Comparison of ENCODE assay signal across 19 mouse cellular contexts in the genomic region with DNA sequence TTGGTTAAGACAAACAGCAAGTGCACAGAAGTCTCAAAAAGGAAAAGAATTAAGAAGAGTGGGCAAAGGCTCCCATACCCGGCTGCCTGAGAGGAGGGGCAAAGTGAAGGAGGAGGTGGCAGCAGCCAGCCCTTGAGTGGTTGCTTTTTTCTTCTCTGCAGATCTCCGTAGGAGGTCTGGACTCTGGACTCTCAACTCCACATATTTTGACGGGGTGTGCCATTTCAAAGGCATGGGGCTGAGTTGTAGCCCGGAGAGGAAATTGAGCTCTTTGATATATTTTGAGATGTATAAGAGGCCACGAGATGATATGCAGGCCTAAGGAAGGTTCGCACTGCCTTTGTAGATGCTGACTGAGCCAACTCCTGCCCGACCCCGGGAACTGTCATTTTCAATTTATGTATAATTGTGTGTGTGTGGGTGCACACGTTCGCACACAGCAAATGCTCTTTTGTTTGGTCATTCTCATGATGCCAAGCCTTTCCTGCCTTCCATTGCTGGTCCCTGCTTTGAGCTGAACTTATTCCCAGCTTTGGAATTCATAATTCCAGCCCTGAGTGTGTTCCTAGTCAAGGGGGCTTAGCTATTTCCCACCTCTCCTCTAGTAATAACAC. TPM values are rescaled to one million over a fixed set of nuclear protein-coding genes. Genes with fewer than 3 reads are reported as not detected.
DNase-seq lines count a peak whose midpoint lies in the region; ATAC-seq lines count a peak whose summit lies in the region.
"Had no signal": no experiment of that assay in that cellular context is flagged by ENCODE, and none has a peak within 500 bp of the region (broad histone marks: within the 10 kb centered on the region; RNA-seq: fewer than 3 reads in every experiment).

No protein-coding gene starts in this region.

- H3K4me1 ChIP-seq in lung, embryonic 15.5 days = peaks cover 18% of the 10 kb centered on the region
- 0 out of 2 replicates have a peak, but pooled peaks cover 3% of the 10 kb centered on the region for H3K4me1 ChIP-seq in stomach, embryonic 14.5 days (ENCODE audit: control insufficient read depth, insufficient read depth, low read length)
- H3K4me1 ChIP-seq: limb, embryonic 10.5 days; neural tube, embryonic 12.5 days had no signal

- H3K27ac ChIP-seq in lung, embryonic 15.5 days = peak overlapping the region; percentile 35
- H3K27ac ChIP-seq in stomach, embryonic 14.5 days (ENCODE audit: low read length) = peak overlapping the region; percentile 58; the same call in 1 of the 2 replicates
- H3K27ac ChIP-seq: embryonic facial prominence, embryonic 15.5 days; gastrocnemius, adult 2 months; hindbrain, embryonic 12.5 days; layer of hippocampus, adult 2 months; limb, embryonic 10.5 days; liver, embryonic 14.5 days; neural tube, embryonic 12.5 days had no signal

- H3K36me3 ChIP-seq in lung, embryonic 15.5 days = no peaks in the 10 kb centered on the region
- H3K36me3 ChIP-seq in stomach, embryonic 14.5 days (ENCODE audit: control insufficient read depth, insufficient read depth, low read length) = no peaks in the 10 kb centered on the region
- H3K36me3 ChIP-seq: embryonic facial prominence, embryonic 15.5 days; heart, embryonic 12.5 days; hindbrain, embryonic 12.5 days; limb, embryonic 10.5 days; neural tube, embryonic 12.5 days had no signal

- H3K27me3 ChIP-seq in lung, embryonic 15.5 days = no peaks in the 10 kb centered on the region
- no peaks in the 10 kb centered on the region for H3K27me3 ChIP-seq in stomach, embryonic 14.5 days (ENCODE audit: control insufficient read depth, insufficient read depth, low read length)
- H3K27me3 ChIP-seq: embryonic facial prominence, embryonic 15.5 days; hindbrain, embryonic 12.5 days; neural tube, embryonic 12.5 days had no signal

- peak; percentile 55; the same call in 1 of the 2 replicates for ATAC-seq in lung, embryonic 15.5 days (ENCODE audit: borderline replicate concordance, extremely low read depth, low FRiP score, low TSS enrichment)
- ATAC-seq in stomach, embryonic 14.5 days (ENCODE audit: insufficient number of reproducible peaks, insufficient read depth, low FRiP score, low read depth) = peak; percentile 82
- ATAC-seq: forebrain, embryonic 14.5 days had no signal

- no peak overlapping the region for H3K4me2 ChIP-seq in lung, embryonic 15.5 days
- H3K4me2 ChIP-seq in stomach, embryonic 14.5 days (replicated peaks; ENCODE audit: low read depth, low read length) = no peak overlapping the region
- H3K4me2 ChIP-seq: embryonic facial prominence, embryonic 15.5 days; heart, embryonic 12.5 days; hindbrain, embryonic 12.5 days; neural tube, embryonic 12.5 days had no signal

- 38% methylated on average over 10 of the region's 10 CpGs for WGBS in lung, embryonic 15.5 days
- 42% methylated on average over 10 of the region's 10 CpGs for WGBS in stomach, embryonic 14.5 days

- DNase-seq in lung, postnatal 25 days (ENCODE audit: low spot score) = no peak
- DNase-seq in ZHBTc4 (ENCODE audit: low read depth, low spot score) = peak; percentile 80
- peak; percentile 10 to 29 for DNase-seq in kidney, adult 8-10 months
- no peak for DNase-seq in layer of hippocampus, postnatal 14 days (ENCODE audit: low spot score in 2 of 2)
- DNase-seq in urinary bladder, adult 2 months (ENCODE audit: low spot score) = no peak
- DNase-seq: adrenal gland, postnatal 14 days; gastrocnemius, adult 2 months; right cerebral cortex, adult 18-20 months; thymus, postnatal 4 days had no signal

- no peak overlapping the region for H3K4me3 ChIP-seq in lung, embryonic 15.5 days
- H3K4me3 ChIP-seq in stomach, embryonic 14.5 days (ENCODE audit: low read depth, low read length) = no peak overlapping the region
- H3K4me3 ChIP-seq: embryonic facial prominence, embryonic 15.5 days; gastrocnemius, adult 2 months; heart, embryonic 12.5 days; hindbrain, embryonic 12.5 days; layer of hippocampus, adult 2 months; limb, embryonic 10.5 days; neural tube, embryonic 12.5 days had no signal

- no peak overlapping the region for H3K9ac ChIP-seq in lung, embryonic 15.5 days
- H3K9ac ChIP-seq in stomach, embryonic 14.5 days (replicated peaks; ENCODE audit: low read depth, low read length) = no peak overlapping the region
- H3K9ac ChIP-seq: embryonic facial prominence, embryonic 15.5 days; heart, embryonic 12.5 days; hindbrain, embryonic 12.5 days; liver, embryonic 14.5 days; neural tube, embryonic 12.5 days had no signal

- H3K9me3 ChIP-seq in lung, embryonic 15.5 days = no peaks in the 10 kb centered on the region
- H3K9me3 ChIP-seq in stomach, embryonic 14.5 days (ENCODE audit: control insufficient read depth, low read depth, low read length) = no peaks in the 10 kb centered on the region
- H3K9me3 ChIP-seq: embryonic facial prominence, embryonic 15.5 days; heart, embryonic 12.5 days; hindbrain, embryonic 12.5 days; limb, embryonic 10.5 days; neural tube, embryonic 12.5 days had no signal

RNA-seq across cellular contexts. Expression of a gene that starts 56.4 kb away (rescaled TPM):
- polyA plus RNA-seq in lung, embryonic 15.5 days (2015; fragmentation: Nextera tagmentation; extraction: Ambion mirVana) = 8.1 and 9.3 TPM in 2 replicates
- polyA plus RNA-seq in stomach, embryonic 14.5 days (2014; fragmentation: Nextera tagmentation; extraction: Ambion mirVana) = 12.8 and 14.1 TPM in 2 replicates
- 10 to 100 TPM; 10.2 to 17.0 TPM for total RNA-seq in layer of hippocampus, postnatal 14 days (2021)
- 8.7 and 9.1 TPM in 2 replicates for polyA plus RNA-seq in urinary bladder, adult 2 months (2012; rRNA removed)

Comparison
In these comparisons a context has a peak if more than half of its experiments do, and no peak if none do; other contexts are left out.
1. DNase-seq: peak in ZHBTc4 (single experiment) and kidney, adult 8-10 months (2 of 2); none in lung, postnatal 25 days (single experiment), layer of hippocampus, postnatal 14 days (0 of 2) and urinary bladder, adult 2 months (single experiment).